Mouse (Mus musculus) bone marrow, adult 2 months (tissue): ENCODE measurements around the gene Pdyn. TPM values are rescaled to one million over a fixed set of nuclear protein-coding genes. Genes with fewer than 3 reads are reported as not detected.
A peak's percentile ranks its signal among the peaks of the same experiment; 100 is the strongest.

Experiments
- H3K27ac ChIP-seq: fragments of 200-500 bp; 2 replicates; pipeline ENCODE4 v1.5.1; 2012; ENCODE audit warnings: low read depth, mild to moderate bottlenecking, control low read depth, inconsistent platforms, low read length; ENCODE audit not compliant: control insufficient read depth, poor library complexity, insufficient read depth
- H3K4me1 ChIP-seq: fragments of 200-500 bp; 2 replicates; pipeline ENCODE4 v1.6.1; 2011; ENCODE audit warnings: low read length; ENCODE audit not compliant: control insufficient read depth, insufficient read depth
- H3K4me3 ChIP-seq: fragments of 200-500 bp; replicated peaks from 2 replicates; pipeline ENCODE3; 2011; ENCODE audit warnings: mild to moderate bottlenecking, low read depth, low read length, control low read depth; ENCODE audit not compliant: control insufficient read depth
- CTCF ChIP-seq: fragments of 200-500 bp; IDR thresholded peaks from 2 replicates; pipeline ENCODE4 v1.5.1; 2011; ENCODE audit warnings: low read length, control low read depth; ENCODE audit not compliant: control insufficient read depth, insufficient read depth
- POLR2A ChIP-seq: fragments of 200-500 bp; IDR thresholded peaks from 2 replicates; pipeline ENCODE4 v1.6.1; 2011; ENCODE audit warnings: low read depth, mild to moderate bottlenecking, control low read depth, low read length, borderline replicate concordance; ENCODE audit not compliant: control insufficient read depth
- WGBS: fragments of 180-500 bp; shearing (Covaris S2); methylation state at CpG from one replicate; pipeline ENCODE4 v1.1.7; 2018; 5-methylcytosine and 5-hydroxymethylcytosine counted together
- polyA plus RNA-seq: library from polyadenylated mRNA; stranded (reverse); fragments of >200 nt; gene quantifications from 2 replicates; pipeline ENCODE4 v1.2.4, GENCODE M21; 2011; ENCODE audit warnings: low replicate concordance; ENCODE audit not compliant: missing spikeins, insufficient read depth, insufficient read length

The Pdyn gene
- not detected in 2 replicates for polyA plus RNA-seq

GRCm38 (mm10) chr2:129699484-129700158, at the start of gene Pdyn:
Gene Pdyn, minus strand, starts transcription at chr2:129699844.
- H3K4me3 ChIP-seq: no peak within 1 kb of the TSS
- 13% methylated on average over 20 of the region's 20 CpGs for WGBS

GRCm38 (mm10) chr2:129742016-129742415, 42.4 kb upstream of the Pdyn start:
- 76% methylated on average over 7 of the region's 7 CpGs for WGBS
- TF ChIP-seq CTCF: no peak

More at GRCm38 (mm10) chr2:129699484-129700158, at the start of gene Pdyn:
- TF ChIP-seq POLR2A: no peak
- no peak for TF ChIP-seq CTCF
- Histone ChIP-seq H3K4me1 (no peaks in the 10 kb centered on the region), H3K27ac (no peak within 1 kb of the TSS)

GRCm38 (mm10) chr2:129740515-129740914, 40.9 kb upstream of the Pdyn start:
- 62% methylated on average over 3 of the region's 3 CpGs for WGBS
- TF ChIP-seq CTCF (no peak), POLR2A (no peak)
- Histone ChIP-seq H3K4me3 (no peak overlapping the region), H3K4me1 (no peaks in the 10 kb centered on the region), H3K27ac (no peak overlapping the region)

More at GRCm38 (mm10) chr2:129742016-129742415, 42.4 kb upstream of the Pdyn start:
- no peak overlapping the region for H3K4me3 ChIP-seq
- H3K27ac ChIP-seq: no peak overlapping the region
- H3K4me1 ChIP-seq: no peaks in the 10 kb centered on the region

GRCm38 (mm10) chr2:129734031-129734430, 34.4 kb upstream of the Pdyn start:
- Histone ChIP-seq H3K4me1 (no peaks in the 10 kb centered on the region), H3K27ac (no peak overlapping the region), H3K4me3 (no peak overlapping the region)
- no peak for TF ChIP-seq POLR2A
- no peak for TF ChIP-seq CTCF
- WGBS: 72% methylated on average over 8 of the region's 8 CpGs

GRCm38 (mm10) chr2:129729681-129730080, 30.0 kb upstream of the Pdyn start:
- TF ChIP-seq CTCF: no peak
- TF ChIP-seq POLR2A: no peak
- H3K4me1 ChIP-seq: no peaks in the 10 kb centered on the region
- H3K27ac ChIP-seq: no peak overlapping the region
- WGBS: 64% methylated on average over 1 of the region's 1 CpGs
- no peak overlapping the region for H3K4me3 ChIP-seq

- no peak overlapping the region for H3K27ac ChIP-seq
- no peak for TF ChIP-seq POLR2A
- TF ChIP-seq CTCF: peak; percentile 47; the same call in 1 of the 2 replicates
- H3K4me1 ChIP-seq: no peaks in the 10 kb centered on the region
- WGBS: 11% methylated on average over 10 of the region's 10 CpGs
- H3K4me3 ChIP-seq: no peak overlapping the region
Observed at GRCm38 (mm10) chr2:129715671-129716070, 16.0 kb upstream of the Pdyn start.

- H3K4me3 ChIP-seq: no peak overlapping the region
- TF ChIP-seq POLR2A (no peak), CTCF (no peak)
- WGBS: 61% methylated on average over 5 of the region's 5 CpGs
- H3K27ac ChIP-seq: no peak overlapping the region
- no peaks in the 10 kb centered on the region for H3K4me1 ChIP-seq
Observed at GRCm38 (mm10) chr2:129713026-129713544, 13.4 kb upstream of the Pdyn start.

- H3K4me3 ChIP-seq: no peak overlapping the region
- TF ChIP-seq POLR2A (no peak), CTCF (peak; percentile 67)
- no peak overlapping the region for H3K27ac ChIP-seq
- WGBS: 13% methylated on average over 4 of the region's 4 CpGs
- no peaks in the 10 kb centered on the region for H3K4me1 ChIP-seq
Observed at GRCm38 (mm10) chr2:129696059-129696458, 3.6 kb downstream of the Pdyn start.

- WGBS: 19% methylated on average over 6 of the region's 6 CpGs
Observed at GRCm38 (mm10) chr2:129694303-129694702, 5.3 kb downstream of the Pdyn start.

More at GRCm38 (mm10) chr2:129694303-129694702, 5.3 kb downstream of the Pdyn start:
- Histone ChIP-seq H3K27ac (no peak overlapping the region), H3K4me1 (no peaks in the 10 kb centered on the region; the same call in 1 of the 2 replicates), H3K4me3 (no peak overlapping the region)
- TF ChIP-seq CTCF (no peak), POLR2A (no peak)
